Mouse (Mus musculus) small intestine, adult 2 months (tissue): Measurements from ENCODE around the gene Acaa1a. TPM values are rescaled to one million over a fixed set of nuclear protein-coding genes. Genes with fewer than 3 reads are reported as not detected.

Source experiments
- H3K27ac ChIP-seq: fragments of 200-500 bp; 2 replicates; pipeline ENCODE4 v1.5.1; 2012; ENCODE audit warnings: low read depth, low read length, control low read depth, inconsistent platforms; ENCODE audit not compliant: insufficient read depth
- H3K27me3 ChIP-seq: fragments of 200-500 bp; 2 replicates; pipeline ENCODE4 v1.6.1; 2012; ENCODE audit warnings: mild to moderate bottlenecking, moderate library complexity, low read length, inconsistent platforms; ENCODE audit not compliant: control insufficient read depth, insufficient read depth
- H3K36me3 ChIP-seq: fragments of 200-500 bp; 2 replicates; pipeline ENCODE4 v1.6.1; 2012; ENCODE audit warnings: mild to moderate bottlenecking, low read length, control low read depth, inconsistent platforms; ENCODE audit not compliant: control insufficient read depth, insufficient read depth
- H3K4me1 ChIP-seq: fragments of 200-500 bp; 2 replicates; pipeline ENCODE4 v1.6.1; 2012; ENCODE audit warnings: low read length, inconsistent platforms, mixed read lengths; ENCODE audit not compliant: control insufficient read depth, insufficient read depth, insufficient read length
- H3K4me3 ChIP-seq: fragments of 200-500 bp; 2 replicates; pipeline ENCODE4 v1.5.1; 2012; ENCODE audit warnings: low read depth, mild to moderate bottlenecking, control low read depth, inconsistent platforms, low read length, moderate library complexity
- CTCF ChIP-seq: fragments of 200-500 bp; IDR thresholded peaks from 2 replicates; pipeline ENCODE4 v1.5.1; 2012; ENCODE audit warnings: low read depth, mild to moderate bottlenecking, control low read depth, inconsistent platforms, low read length, moderate library complexity, mixed read lengths; ENCODE audit not compliant: insufficient replicate concordance, insufficient read length; ENCODE audit errors: extremely low read depth
- POLR2A ChIP-seq: fragments of 200-500 bp; IDR thresholded peaks from 2 replicates; pipeline ENCODE4 v1.6.1; 2012; ENCODE audit warnings: low read depth, mild to moderate bottlenecking, control low read depth, inconsistent platforms, low read length, moderate library complexity
- WGBS: fragments of 180-500 bp; shearing (Covaris S2); methylation state at CpG from one replicate; pipeline ENCODE4 v1.1.7; 2018; 5-methylcytosine and 5-hydroxymethylcytosine counted together
- polyA plus RNA-seq: library from polyadenylated mRNA; depleted of rRNA; stranded (reverse); fragments of >200 nt; gene quantifications from 2 replicates; pipeline ENCODE4 v1.2.3, GENCODE M21; 2012; rRNA removed

Acaa1a gene
- polyA plus RNA-seq, 1 experiment, result 776 TPM

- WGBS, result 73% methylated on average over 6 of the region's 6 CpGs
- no peaks in the 10 kb centered on the region for H3K27me3 ChIP-seq
- no peaks in the 10 kb centered on the region for H3K4me1 ChIP-seq
- H3K27ac ChIP-seq, result no peak overlapping the region
- TF ChIP-seq POLR2A, result no peak
- no peak for TF ChIP-seq CTCF
- H3K4me3 ChIP-seq, result no peak overlapping the region
- H3K36me3 ChIP-seq, result peaks cover 5% of the 10 kb centered on the region
Observed at GRCm38 (mm10) chr9:119382603-119383002, 43.1 kb downstream of the Acaa1a start.

- Histone ChIP-seq H3K36me3 (no peaks in the 10 kb centered on the region; the same call in 1 of the 2 replicates), H3K4me1 (no peaks in the 10 kb centered on the region), H3K4me3 (no peak overlapping the region), H3K27ac (no peak overlapping the region), H3K27me3 (no peaks in the 10 kb centered on the region)
- TF ChIP-seq POLR2A (no peak), CTCF (no peak)
- 70% methylated on average over 5 of the region's 5 CpGs for WGBS
Observed at GRCm38 (mm10) chr9:119388956-119389355, 49.5 kb downstream of the Acaa1a start.

- Histone ChIP-seq H3K27ac (no peak overlapping the region), H3K27me3 (no peaks in the 10 kb centered on the region), H3K4me3 (no peak overlapping the region), H3K4me1 (no peaks in the 10 kb centered on the region), H3K36me3 (no peaks in the 10 kb centered on the region; the same call in 1 of the 2 replicates)
- TF ChIP-seq CTCF (no peak), POLR2A (no peak)
- WGBS, result 91% methylated on average over 2 of the region's 2 CpGs
Observed at GRCm38 (mm10) chr9:119390214-119390613, 50.7 kb downstream of the Acaa1a start.

- H3K36me3 ChIP-seq, result no peaks in the 10 kb centered on the region
- TF ChIP-seq POLR2A (no peak), CTCF (no peak)
- H3K4me3 ChIP-seq, result no peak overlapping the region
- H3K27ac ChIP-seq, result no peak overlapping the region
- WGBS, result 70% methylated on average over 1 of the region's 1 CpGs
- no peaks in the 10 kb centered on the region for H3K4me1 ChIP-seq
- no peaks in the 10 kb centered on the region for H3K27me3 ChIP-seq
Observed at GRCm38 (mm10) chr9:119394808-119395207, 55.3 kb downstream of the Acaa1a start.

Other genes starting within 250 kb of the Acaa1a start
- 12.0 and 55.3 TPM in 2 replicates for gene Plcd1, start 246.2 kb upstream of the Acaa1a start, polyA plus RNA-seq
- gene Dlec1, start 237.2 kb upstream of the Acaa1a start, polyA plus RNA-seq, result 0.16 and 0.20 TPM in 2 replicates
- gene Acaa1b, start 182.6 kb upstream of the Acaa1a start, polyA plus RNA-seq, result 15.6 and 15.8 TPM in 2 replicates
- not detected in 2 replicates for gene Gm47289, start 180.5 kb upstream of the Acaa1a start, polyA plus RNA-seq
- gene Slc22a13, start 130.6 kb upstream of the Acaa1a start, polyA plus RNA-seq, result 0.09 and 0.36 TPM in 2 replicates
- gene Oxsr1, start 17.2 kb upstream of the Acaa1a start, polyA plus RNA-seq, result 5.6 and 11.5 TPM in 2 replicates
- gene Myd88, start 1.7 kb downstream of the Acaa1a start, polyA plus RNA-seq, result 14.4 and 25.2 TPM in 2 replicates
- 8.0 and 8.9 TPM in 2 replicates for gene Xylb, start 17.7 kb downstream of the Acaa1a start, polyA plus RNA-seq
- not detected in 2 replicates for gene Slc22a14, start 25.9 kb downstream of the Acaa1a start, polyA plus RNA-seq
- 2.3 and 5.9 TPM in 2 replicates for gene Acvr2b, start 62.4 kb downstream of the Acaa1a start, polyA plus RNA-seq
- gene Exog, start 105.3 kb downstream of the Acaa1a start, polyA plus RNA-seq, result 0.91 and 1.1 TPM in 2 replicates
- 0.27 and 0.41 TPM in 2 replicates for gene Scn5a, start 239.3 kb downstream of the Acaa1a start, polyA plus RNA-seq